Mouse (Mus musculus) adrenal gland (tissue): ENCODE measurements around the gene Gm20075.
"Not testable (repeated sequence)": the region's sequence is repeated elsewhere in the genome, so short reads cannot be mapped to it uniquely, and the experiment has no call there.

Experiments
- intact Hi-C: fragments of 180-260 bp; cut with DNase I; formaldehyde crosslinking; loops from one replicate; pipeline ENCODE4 v1.15.1; 2025
- long read RNA-seq, 2 experiments: library from polyadenylated mRNA; unstranded; transcript quantifications; one replicate each; pipeline ENCODE4 v2.0.0; 2020; ENCODE audit warnings: borderline replicate concordance in 1 of 2; ENCODE audit not compliant: insufficient replicate concordance in 1 of 2

Gm20075 gene
- long read RNA-seq, experiment 1, result 0 reads
- long read RNA-seq, experiment 2, partial matches to known transcripts, result 0 of 1 reads
- long read RNA-seq, experiment 2, other reads (novel, unspliced or antisense), result 0 of 1 reads

GRCm38 (mm10) chr13:96081276-96081675 is at the start of gene Gm20075:
TSS of gene Gm20075 (minus strand) at chr13:96081376.
- intact Hi-C loops, result not testable (repeated sequence)

- intact Hi-C loops, result no loop called here
These were observed 47.9 kb upstream of the Gm20075 start for GRCm38 (mm10) chr13:96129081-96129480.

- intact Hi-C loops, result no loop called here
These were observed 45.5 kb upstream of the Gm20075 start for GRCm38 (mm10) chr13:96126669-96127068.

DNA sequence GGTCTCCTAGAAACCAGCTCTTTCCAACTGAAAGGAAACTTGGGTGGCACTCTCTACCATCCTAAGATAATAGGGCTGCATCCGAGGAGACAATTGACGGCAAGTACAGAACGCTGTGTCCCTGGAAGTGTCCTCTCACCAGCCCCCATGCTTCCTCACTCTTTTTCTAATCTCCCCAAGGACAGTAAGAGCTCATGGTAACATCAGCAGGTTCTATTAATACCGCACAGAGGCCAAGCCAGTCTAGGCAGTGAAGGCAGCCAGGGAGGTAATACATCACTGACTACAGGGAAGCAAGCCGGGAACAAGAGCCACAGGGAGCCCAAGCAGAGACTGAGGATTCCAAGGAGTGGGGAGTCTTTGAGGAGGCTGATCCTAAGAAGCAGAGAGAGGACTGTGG is 43.8 kb upstream of the Gm20075 start:
- intact Hi-C loops, result no loop called here

DNA sequence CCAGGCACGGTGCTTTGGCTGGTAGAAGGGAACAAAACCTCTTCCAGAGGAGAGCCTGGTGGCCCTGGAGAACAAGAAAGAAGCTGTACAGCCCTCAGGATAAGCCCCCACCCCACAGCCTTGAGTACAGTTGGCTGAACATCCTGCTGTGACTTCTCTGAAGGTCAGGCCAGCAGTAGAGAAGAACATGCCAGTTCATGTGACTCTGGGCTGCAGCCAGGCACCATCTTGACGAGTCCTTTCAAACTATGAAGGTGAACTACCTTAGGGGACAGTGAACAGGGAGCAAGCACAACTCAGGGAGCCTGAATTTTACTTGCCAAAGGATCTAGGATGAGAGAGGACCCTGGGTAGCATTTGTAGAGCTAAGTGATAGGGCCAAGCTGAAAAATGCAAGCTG is 31.5 kb upstream of the Gm20075 start:
- intact Hi-C loops, result no loop called here

- intact Hi-C loops, result no loop called here
These were observed 29.6 kb upstream of the Gm20075 start for GRCm38 (mm10) chr13:96110767-96111166.

GRCm38 (mm10) chr13:96106367-96106766 is 25.2 kb upstream of the Gm20075 start:
- intact Hi-C loops, result no loop called here

DNA sequence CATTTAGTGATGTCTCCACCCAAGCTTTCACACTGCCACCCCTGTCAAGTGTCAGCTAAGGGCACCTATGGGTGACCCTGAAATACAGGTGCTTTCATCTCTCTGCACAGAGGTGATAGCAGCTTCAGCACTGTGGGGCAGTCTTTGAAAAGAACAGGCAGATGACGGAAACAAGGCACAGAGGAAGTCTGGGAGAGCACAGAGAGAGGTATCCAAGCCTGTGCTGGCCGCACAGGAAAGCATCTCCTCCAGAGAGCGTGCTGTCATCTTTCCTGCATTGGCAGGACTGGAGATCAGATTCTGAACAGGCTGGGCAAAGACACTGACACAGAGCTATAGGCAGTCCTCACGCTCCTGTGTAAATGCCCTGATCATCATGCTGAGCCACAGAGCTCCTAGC is 9.8 kb upstream of the Gm20075 start:
- intact Hi-C loops, result no loop called here

DNA sequence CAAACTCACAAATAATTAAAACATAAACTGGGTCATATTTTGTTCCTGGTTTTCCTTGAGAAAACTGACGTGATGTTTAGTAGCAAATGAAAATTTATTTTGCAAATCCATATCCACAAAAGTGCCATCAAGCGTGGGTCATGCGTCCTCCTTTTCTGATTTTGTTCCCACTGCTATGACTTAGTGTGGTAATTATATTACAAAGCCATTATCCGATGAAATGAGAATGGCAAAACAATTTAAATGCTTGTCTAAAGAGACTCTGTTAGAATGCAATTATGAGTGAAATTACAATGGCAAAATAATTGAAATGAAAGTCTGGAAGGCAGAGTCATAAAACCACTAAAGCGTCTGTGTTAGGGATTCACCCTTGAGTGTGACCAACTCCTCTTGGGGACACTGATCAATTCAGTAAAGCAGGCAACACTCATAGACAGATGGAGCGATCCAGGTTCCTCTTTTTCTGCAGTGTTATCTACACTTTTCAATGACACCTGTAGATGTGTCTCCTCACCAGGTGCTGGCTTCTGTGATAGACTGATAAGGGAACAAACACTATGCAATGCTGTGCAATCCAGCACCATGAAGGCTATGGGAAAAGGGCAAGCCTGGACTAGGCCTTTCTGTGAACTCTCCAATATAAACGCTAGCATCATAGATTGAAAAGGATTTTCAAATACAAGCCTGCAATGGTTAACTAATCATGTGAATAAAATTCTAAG is 4.6 kb upstream of the Gm20075 start:
- intact Hi-C loops, result no loop called here

- intact Hi-C loops, result not testable (repeated sequence)
These were observed 578 bp upstream of the Gm20075 start, which contains the start of gene Gm17190 for GRCm38 (mm10) chr13:96081754-96082153. TSS of gene Gm17190 (plus strand) at chr13:96082054.

DNA sequence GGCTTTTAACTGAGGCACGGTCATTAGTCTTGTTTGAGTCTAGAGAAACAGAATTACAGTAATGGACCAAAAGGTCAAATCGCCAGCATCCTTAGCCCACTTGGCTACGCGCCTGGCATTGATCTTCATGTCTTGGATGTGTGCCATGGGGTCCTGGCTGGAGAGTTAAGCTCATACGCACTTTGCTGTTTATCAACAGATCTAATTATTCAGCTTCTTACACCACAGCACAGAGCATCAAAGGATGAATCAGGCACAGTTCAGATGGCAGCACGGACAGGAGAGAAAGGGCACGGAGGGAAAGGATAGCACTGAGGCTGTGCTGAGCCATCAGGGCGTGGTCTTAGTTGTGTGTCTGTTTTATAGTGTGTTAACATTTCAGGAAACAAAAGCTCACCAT is 7.6 kb downstream of the Gm20075 start:
- intact Hi-C loops, result no loop called here

DNA sequence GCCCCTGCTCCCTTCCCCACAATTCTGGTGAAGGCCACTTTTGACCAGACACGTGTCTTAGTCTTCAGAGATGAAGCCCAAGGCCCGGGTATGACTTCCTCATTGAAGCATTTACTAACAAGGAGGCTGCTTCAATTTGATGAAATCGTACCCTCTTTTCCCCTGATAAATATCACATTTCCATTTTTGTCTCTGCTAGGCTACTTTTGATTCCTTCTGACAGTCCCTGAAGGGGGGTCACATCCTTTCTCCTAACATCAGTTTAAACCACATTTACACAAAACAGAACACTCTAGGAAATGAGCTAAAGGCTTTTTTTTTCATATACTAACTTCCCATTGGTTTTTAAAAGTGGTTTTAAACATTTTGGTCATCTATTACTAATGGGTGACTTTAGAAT is 28.4 kb downstream of the Gm20075 start:
- intact Hi-C loops, result no loop called here

DNA sequence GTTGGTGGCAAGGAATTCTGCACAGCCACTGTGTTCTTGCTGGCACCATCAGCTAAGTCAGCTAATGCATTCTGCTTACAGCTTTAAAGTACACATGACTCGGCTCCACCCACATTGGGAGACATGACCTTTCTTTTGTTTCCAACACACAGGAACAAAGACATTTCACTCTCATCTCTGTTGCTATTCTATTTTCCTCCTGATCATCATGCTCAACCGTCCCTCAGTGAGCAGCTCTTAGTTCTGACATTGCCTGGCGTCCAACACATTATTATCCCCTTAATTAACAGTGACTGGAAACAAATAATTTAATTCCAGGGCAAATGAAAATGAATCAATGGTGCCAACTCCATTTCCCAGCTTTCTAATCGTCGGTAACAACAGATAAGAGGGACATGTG is 35.8 kb downstream of the Gm20075 start:
- intact Hi-C loops, result no loop called here

GRCm38 (mm10) chr13:96040275-96041042 is 40.7 kb downstream of the Gm20075 start:
- intact Hi-C loops, result no loop called here

DNA sequence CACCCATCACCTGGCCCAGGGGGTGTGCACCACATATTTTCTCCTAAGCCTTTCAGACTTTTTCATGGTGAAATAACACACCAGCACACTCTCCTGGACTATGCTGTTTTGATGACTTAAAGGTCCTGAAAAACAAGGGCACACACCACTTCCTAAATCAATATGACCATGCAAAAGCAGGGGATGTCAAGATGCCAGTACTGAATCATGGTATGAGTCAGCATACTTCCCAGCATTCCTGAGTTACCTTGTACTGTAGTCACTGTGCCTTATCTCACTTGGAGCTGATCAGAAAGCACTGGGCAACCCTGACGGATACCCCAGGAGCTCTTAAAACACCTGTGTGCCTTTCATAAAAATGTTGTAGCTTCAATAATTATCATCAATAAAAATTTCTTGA is 41.6 kb downstream of the Gm20075 start:
- intact Hi-C loops, result no loop called here

GRCm38 (mm10) chr13:96030368-96031223 is 50.6 kb downstream of the Gm20075 start:
- intact Hi-C loops, result no loop called here
